ENCODE assay signal across 8 mouse cellular contexts in genomic region chr11:6415551-6416404, GRCm38 (mm10). TPM values are rescaled to one million over a fixed set of nuclear protein-coding genes. Genes with fewer than 3 reads are reported as not detected.
DNase-seq lines count a peak whose midpoint lies in the region; ATAC-seq and TF ChIP-seq lines count a peak whose summit lies in the region.

No protein-coding gene starts in this region.

- peak overlapping the region; percentile 67 for H3K4me2 ChIP-seq in forebrain, embryonic 11.5 days (ENCODE audit: low read depth, low read length, severe bottlenecking)
- H3K4me2 ChIP-seq in heart, embryonic 16.5 days (ENCODE audit: low read depth, low read length) = peak overlapping the region; percentile 98
- peak overlapping the region; percentile 97 for H3K4me2 ChIP-seq in liver, embryonic 14.5 days (ENCODE audit: low read depth)
- H3K4me2 ChIP-seq in stomach, embryonic 15.5 days = peak overlapping the region; percentile 92

- peaks cover 45% of the 10 kb centered on the region for H3K36me3 ChIP-seq in E14TG2a.4 (ENCODE audit: insufficient read depth, low read length)
- H3K36me3 ChIP-seq in forebrain, embryonic 11.5 days (ENCODE audit: control insufficient read depth, insufficient read depth, low read length) = peaks cover 5% of the 10 kb centered on the region; the same call in 1 of the 2 replicates
- H3K36me3 ChIP-seq in heart, embryonic 16.5 days (ENCODE audit: control insufficient read depth, insufficient read depth) = peaks cover 25% of the 10 kb centered on the region
- H3K36me3 ChIP-seq in liver, embryonic 14.5 days (replicated peaks; ENCODE audit: control insufficient read depth, insufficient read depth, low read depth) = peaks cover 34% of the 10 kb centered on the region
- H3K36me3 ChIP-seq in stomach, embryonic 15.5 days = peaks cover 19% of the 10 kb centered on the region

- no peak for TF ChIP-seq CTCF in E14TG2a.4 (conservative IDR thresholded peaks at IDR 0.05; ENCODE audit: low read length)
- no peak for TF ChIP-seq CTCF in liver, embryonic 14.5 days (IDR thresholded peaks at IDR 0.05; ENCODE audit: low read depth)

- H3K9me3 ChIP-seq in E14TG2a.4 (ENCODE audit: low read length) = no peaks in the 10 kb centered on the region
- no peaks in the 10 kb centered on the region for H3K9me3 ChIP-seq in forebrain, embryonic 11.5 days (ENCODE audit: control insufficient read depth, low read length)
- no peaks in the 10 kb centered on the region for H3K9me3 ChIP-seq in heart, embryonic 16.5 days (replicated peaks; ENCODE audit: control insufficient read depth, low read length)
- peaks cover 20% of the 10 kb centered on the region for H3K9me3 ChIP-seq in liver, embryonic 14.5 days (ENCODE audit: control insufficient read depth, low read length)
- no peaks in the 10 kb centered on the region for H3K9me3 ChIP-seq in stomach, embryonic 15.5 days

- H3K9ac ChIP-seq in forebrain, embryonic 11.5 days (ENCODE audit: low read length) = peak overlapping the region; percentile 97
- H3K9ac ChIP-seq in heart, embryonic 16.5 days (ENCODE audit: low read length) = peak overlapping the region; percentile 98
- H3K9ac ChIP-seq in liver, embryonic 14.5 days (replicated peaks) = peak overlapping the region; percentile 92
- H3K9ac ChIP-seq in stomach, embryonic 15.5 days = peak overlapping the region; percentile 93

- no peaks in the 10 kb centered on the region for H3K27me3 ChIP-seq in E14TG2a.4 (ENCODE audit: insufficient read depth, low read length)
- H3K27me3 ChIP-seq in forebrain, embryonic 11.5 days (ENCODE audit: control insufficient read depth, insufficient read depth, low read length) = no peaks in the 10 kb centered on the region
- no peaks in the 10 kb centered on the region for H3K27me3 ChIP-seq in heart, embryonic 16.5 days (ENCODE audit: control insufficient read depth, insufficient read depth, low read length)
- H3K27me3 ChIP-seq in liver, embryonic 14.5 days (ENCODE audit: control insufficient read depth, insufficient read depth, low read length) = no peaks in the 10 kb centered on the region
- no peaks in the 10 kb centered on the region for H3K27me3 ChIP-seq in stomach, embryonic 15.5 days (replicated peaks)

- under 1% methylated on average over 96 of the region's 102 CpGs for WGBS in forebrain, embryonic 11.5 days
- WGBS in heart, embryonic 16.5 days = under 1% methylated on average over 90 of the region's 102 CpGs
- WGBS in liver, embryonic 14.5 days (ENCODE audit: insufficient replicate concordance) = 0% methylated on average over 102 of the region's 102 CpGs
- WGBS in stomach, embryonic 15.5 days = under 1% methylated on average over 94 of the region's 102 CpGs

- TF ChIP-seq EP300 in liver, embryonic 14.5 days (IDR thresholded peaks at IDR 0.05; ENCODE audit: low read depth) = no peak

- peaks cover 66% of the 10 kb centered on the region for H3K4me1 ChIP-seq in E14TG2a.4 (replicated peaks; ENCODE audit: low read depth, low read length)
- H3K4me1 ChIP-seq in forebrain, embryonic 11.5 days (replicated peaks; ENCODE audit: control insufficient read depth, insufficient read depth, low read length) = peaks cover 3% of the 10 kb centered on the region
- peaks cover 29% of the 10 kb centered on the region for H3K4me1 ChIP-seq in heart, embryonic 16.5 days (ENCODE audit: control insufficient read depth, insufficient read depth, low read length)
- peaks cover 11 to 15% of the 10 kb centered on the region in 2 experiments for H3K4me1 ChIP-seq in liver, embryonic 14.5 days (replicated peaks; ENCODE audit: control insufficient read depth in 2 of 2, insufficient read depth in 2 of 2, low read length in 1 of 2)
- H3K4me1 ChIP-seq in stomach, embryonic 15.5 days = peaks cover 13% of the 10 kb centered on the region; the same call in 1 of the 2 replicates

- H3K27ac ChIP-seq in forebrain, embryonic 11.5 days (ENCODE audit: low read depth, low read length) = peak overlapping the region; percentile 93
- peak overlapping the region; percentile 99 for H3K27ac ChIP-seq in heart, embryonic 16.5 days (ENCODE audit: low read length)
- H3K27ac ChIP-seq in liver, embryonic 14.5 days = peak overlapping the region; percentile 94
- peak overlapping the region; percentile 98 for H3K27ac ChIP-seq in stomach, embryonic 15.5 days

- peak; percentile 76 for DNase-seq in c-Kit-positive CD71-positive TER-119-negative erythroid progenitor cells, embryonic 14.5 days (ENCODE audit: low read depth)
- peak; percentile 100 for DNase-seq in forebrain, embryonic 11.5 days (ENCODE audit: low spot score)
- DNase-seq in kidney, postnatal 36 days = peak; percentile 98
- DNase-seq in liver, embryonic 14.5 days (ENCODE audit: low read depth in 3 of 3, low spot score in 3 of 3) = peak; percentile 86 to 88 (median 87)
- peak; percentile 99 for DNase-seq in neural tube, embryonic 10.5 days (ENCODE audit: extremely low spot score, low spot score)

- H3K4me3 ChIP-seq in E14TG2a.4 (replicated peaks; ENCODE audit: low read length) = peak overlapping the region; percentile 98
- H3K4me3 ChIP-seq in forebrain, embryonic 11.5 days (ENCODE audit: low read depth, low read length) = peak overlapping the region; percentile 96
- peak overlapping the region; percentile 99 for H3K4me3 ChIP-seq in heart, embryonic 16.5 days (ENCODE audit: low read length)
- peak overlapping the region; percentile 89 to 90 for H3K4me3 ChIP-seq in liver, embryonic 14.5 days (ENCODE audit: insufficient read depth in 1 of 2, low read depth in 2 of 2, low read length in 2 of 2)
- peak overlapping the region; percentile 94 for H3K4me3 ChIP-seq in stomach, embryonic 15.5 days (replicated peaks)

- peak; percentile 96 for ATAC-seq in forebrain, embryonic 11.5 days (replicated peaks; ENCODE audit: low FRiP score)
- peak; percentile 94 for ATAC-seq in heart, embryonic 16.5 days (replicated peaks; ENCODE audit: extremely low read depth, insufficient read depth, low FRiP score)
- ATAC-seq in liver, embryonic 14.5 days (ENCODE audit: insufficient read depth) = peak; percentile 90
- peak; percentile 94 for ATAC-seq in stomach, embryonic 15.5 days (ENCODE audit: insufficient read depth, low FRiP score, low read depth)

RNA-seq across cellular contexts. Expression of gene Ppia, which starts 0.5 kb away (rescaled TPM):
- polyA plus RNA-seq in forebrain, embryonic 11.5 days (2014; fragmentation: Nextera tagmentation; extraction: Ambion mirVana) = 4,588 and 4,913 TPM in 2 replicates
- 3,856 and 4,038 TPM in 2 replicates for polyA plus RNA-seq in heart, embryonic 16.5 days (2015; fragmentation: Nextera tagmentation; extraction: Ambion mirVana)
- polyA plus RNA-seq in liver, embryonic 14.5 days (2012; rRNA removed) = 1,485 and 1,780 TPM in 2 replicates
- polyA plus RNA-seq in liver, embryonic 14.5 days (2014; fragmentation: Nextera tagmentation; extraction: Ambion mirVana) = 3,165 and 3,291 TPM in 2 replicates
- 5,074 and 5,744 TPM in 2 replicates for polyA plus RNA-seq in stomach, embryonic 15.5 days (2015; fragmentation: Nextera tagmentation; extraction: Ambion mirVana)

RNA-seq across cellular contexts. Expression of gene Zmiz2, which starts 26.9 kb away (rescaled TPM):
- 22.3 and 28.9 TPM in 2 replicates for polyA plus RNA-seq in forebrain, embryonic 11.5 days (2014; fragmentation: Nextera tagmentation; extraction: Ambion mirVana)
- polyA plus RNA-seq in heart, embryonic 16.5 days (2015; fragmentation: Nextera tagmentation; extraction: Ambion mirVana) = 7.4 and 8.7 TPM in 2 replicates
- 7.3 and 9.4 TPM in 2 replicates for polyA plus RNA-seq in liver, embryonic 14.5 days (2012; rRNA removed)
- polyA plus RNA-seq in liver, embryonic 14.5 days (2014; fragmentation: Nextera tagmentation; extraction: Ambion mirVana) = 3.9 and 4.1 TPM in 2 replicates
- polyA plus RNA-seq in stomach, embryonic 15.5 days (2015; fragmentation: Nextera tagmentation; extraction: Ambion mirVana) = 10.7 and 11.1 TPM in 2 replicates

RNA-seq across cellular contexts. Expression of gene H2afv, which starts 28.5 kb away (rescaled TPM):
- polyA plus RNA-seq in forebrain, embryonic 11.5 days (2014; fragmentation: Nextera tagmentation; extraction: Ambion mirVana) = 962 and 982 TPM in 2 replicates
- polyA plus RNA-seq in heart, embryonic 16.5 days (2015; fragmentation: Nextera tagmentation; extraction: Ambion mirVana) = 327 and 358 TPM in 2 replicates
- 35.2 and 44.2 TPM in 2 replicates for polyA plus RNA-seq in liver, embryonic 14.5 days (2012; rRNA removed)
- 117 and 119 TPM in 2 replicates for polyA plus RNA-seq in liver, embryonic 14.5 days (2014; fragmentation: Nextera tagmentation; extraction: Ambion mirVana)
- 399 and 425 TPM in 2 replicates for polyA plus RNA-seq in stomach, embryonic 15.5 days (2015; fragmentation: Nextera tagmentation; extraction: Ambion mirVana)

RNA-seq across cellular contexts. Expression of gene Purb, which starts 59.9 kb away (rescaled TPM):
- polyA plus RNA-seq in forebrain, embryonic 11.5 days (2014; fragmentation: Nextera tagmentation; extraction: Ambion mirVana) = 14.0 and 15.0 TPM in 2 replicates
- polyA plus RNA-seq in heart, embryonic 16.5 days (2015; fragmentation: Nextera tagmentation; extraction: Ambion mirVana) = 22.1 and 24.2 TPM in 2 replicates
- 4.1 and 6.2 TPM in 2 replicates for polyA plus RNA-seq in liver, embryonic 14.5 days (2012; rRNA removed)
- 6.2 TPM in 2 replicates for polyA plus RNA-seq in liver, embryonic 14.5 days (2014; fragmentation: Nextera tagmentation; extraction: Ambion mirVana)
- 28.5 and 28.7 TPM in 2 replicates for polyA plus RNA-seq in stomach, embryonic 15.5 days (2015; fragmentation: Nextera tagmentation; extraction: Ambion mirVana)

Comparison
In these comparisons a context has a peak if more than half of its experiments do, and no peak if none do; other contexts are left out.
1. Peak in every context shown above with its lines: DNase-seq, ATAC-seq, H3K4me3 ChIP-seq and H3K27ac ChIP-seq.